Mouse (Mus musculus) ES-E14 (cell line): ENCODE measurements around the gene Lrrc3c.

ENCODE experiments used
- HCFC1 ChIP-seq: IDR thresholded peaks from 2 replicates; pipeline ENCODE4 v1.6.1; 2012; ENCODE audit warnings: low read length, inconsistent platforms, borderline replicate concordance; ENCODE audit not compliant: insufficient read depth
- MAFK ChIP-seq: IDR thresholded peaks from 2 replicates; pipeline ENCODE4 v1.6.1; 2014; ENCODE audit warnings: mild to moderate bottlenecking, low read depth, low read length, inconsistent platforms; ENCODE audit not compliant: insufficient read depth

- no peak for TF ChIP-seq MAFK
- no peak for TF ChIP-seq HCFC1
These were observed 46.7 kb downstream of the Lrrc3c start for GRCm38 (mm10) chr11:98644757-98645156.
